Mouse (Mus musculus) embryonic fibroblast, embryonic 13.5 days (primary cell): ENCODE results near the gene Strn.

Source experiments
- CTCF ChIP-seq: IDR thresholded peaks from 2 replicates; pipeline ENCODE4 v1.5.1; 2011; ENCODE audit warnings: mild to moderate bottlenecking, control low read depth, low read length, moderate library complexity, borderline replicate concordance; ENCODE audit not compliant: insufficient read depth
- POLR2A ChIP-seq: IDR thresholded peaks from 2 replicates; pipeline ENCODE4 v1.6.1; 2011; ENCODE audit warnings: low read depth, mild to moderate bottlenecking, control low read depth, low read length, moderate library complexity

DNA sequence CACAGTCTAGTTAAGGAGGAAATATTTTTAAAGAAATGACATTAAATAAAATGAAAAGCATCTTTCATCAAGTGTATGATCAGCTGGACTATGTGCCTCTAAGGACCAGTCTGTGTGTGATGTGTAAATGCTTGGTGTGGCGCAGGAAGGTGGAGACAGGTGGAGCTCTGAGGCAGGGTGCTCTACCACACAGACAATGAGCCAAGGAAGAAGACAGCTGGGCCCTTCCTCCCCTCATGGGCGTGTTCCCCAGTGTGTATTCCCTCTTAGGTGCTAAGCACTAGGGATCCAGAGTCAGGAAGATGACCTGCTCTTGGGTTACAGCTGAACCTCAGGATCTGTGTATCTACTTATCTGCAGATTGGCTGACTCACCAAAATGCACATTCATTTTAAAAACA, 122.5 kb downstream of the Strn start:
- no peak for TF ChIP-seq CTCF
- TF ChIP-seq POLR2A, result no peak
